Mouse (Mus musculus) heart, postnatal 25 days (tissue): Measurements from ENCODE around the gene Mrpl21. TPM values are rescaled to one million over a fixed set of nuclear protein-coding genes. Genes with fewer than 3 reads are reported as not detected.

ENCODE experiments used
- DNase-seq: peaks from one replicate; pipeline ENCODE4 v3.0.0; 2022; ENCODE audit warnings: low spot score
- intact Hi-C: fragments of 180-260 bp; cut with DNase I; formaldehyde crosslinking; loops from one replicate; pipeline ENCODE4 v1.15.1; 2025
- total RNA-seq, 2 experiments: library from RNA; stranded (reverse); gene quantifications; 2 replicates each; pipeline ENCODE4 v1.2.3; 2021

Mrpl21 gene
- total RNA-seq, 2 experiments from 2014 or later, result 93.9 to 96.1 TPM

DNA sequence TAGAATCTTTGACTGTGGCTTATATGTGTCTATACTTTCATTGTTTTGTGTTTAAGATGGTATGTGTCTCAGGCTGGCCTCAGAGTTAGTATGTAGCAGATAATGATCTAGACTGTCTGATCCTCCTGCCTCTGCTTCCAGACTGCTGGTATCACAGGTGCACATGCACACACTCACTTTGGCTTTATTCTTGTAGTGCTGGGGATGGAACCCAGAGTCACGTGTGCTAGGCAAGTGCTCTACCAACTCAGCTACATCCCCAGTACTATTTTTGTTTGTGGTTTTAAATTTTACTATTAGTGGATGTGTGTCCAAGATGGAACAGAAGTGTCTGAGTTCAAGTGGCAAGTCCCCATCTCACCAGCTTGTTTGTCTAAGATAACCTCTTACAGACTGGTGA, 10.3 kb downstream of the Mrpl21 start:
- DNase-seq, result no peak
- intact Hi-C loops, result loop anchor here (1.0 to 5.0 kb wide), 3 partner anchors 28 to 158 kb away; no protein-coding TSS in a partner anchor

GRCm38 (mm10) chr19:3295245-3295644, 12.5 kb downstream of the Mrpl21 start:
- DNase-seq, result no peak
- intact Hi-C loops, result no loop called here

- intact Hi-C loops, result no loop called here
- DNase-seq, result no peak
Measured at GRCm38 (mm10) chr19:3297034-3297433, 14.3 kb downstream of the Mrpl21 start.

DNA sequence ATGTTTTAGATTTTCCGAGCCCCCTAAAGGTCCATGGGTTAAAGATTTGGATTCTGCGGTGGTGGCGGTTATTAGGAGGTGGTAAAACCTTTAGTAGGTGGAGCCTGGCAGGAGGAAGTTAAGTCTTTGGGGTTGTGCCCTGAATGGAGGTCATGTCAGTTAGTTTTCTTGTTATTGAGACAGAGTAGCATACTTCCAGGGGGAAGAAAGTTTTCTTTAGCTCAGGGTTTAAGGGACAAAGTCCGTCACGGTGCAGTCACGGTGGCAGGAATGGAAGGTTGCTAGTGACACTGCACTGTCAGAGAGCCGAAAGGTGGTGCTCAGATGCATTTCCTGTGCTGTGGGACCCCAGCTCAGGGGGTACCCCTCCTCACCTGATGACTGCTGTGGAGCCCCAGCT, 15.1 kb downstream of the Mrpl21 start:
- intact Hi-C loops, result no loop called here
- no peak for DNase-seq

DNA sequence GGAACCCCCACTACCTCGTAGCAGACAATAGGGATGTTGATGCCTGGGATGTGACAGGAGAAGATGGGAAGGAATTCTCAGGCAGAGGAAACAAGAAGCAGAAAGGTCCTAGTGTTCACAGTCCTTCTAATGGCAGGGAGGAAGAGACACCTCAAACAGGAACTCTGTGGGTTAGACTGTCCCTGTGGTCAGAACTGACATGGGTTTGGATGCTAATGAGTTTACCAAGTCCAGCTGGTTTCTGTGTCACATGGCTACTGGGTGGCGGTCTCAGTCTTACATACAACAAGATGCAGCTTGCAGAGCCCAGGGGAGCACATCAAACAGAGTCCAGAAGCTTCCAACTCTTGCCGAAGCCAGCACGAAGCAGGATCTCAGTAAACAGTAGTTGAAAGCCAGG, 21.3 kb downstream of the Mrpl21 start:
- no peak for DNase-seq
- intact Hi-C loops, result no loop called here

DNA sequence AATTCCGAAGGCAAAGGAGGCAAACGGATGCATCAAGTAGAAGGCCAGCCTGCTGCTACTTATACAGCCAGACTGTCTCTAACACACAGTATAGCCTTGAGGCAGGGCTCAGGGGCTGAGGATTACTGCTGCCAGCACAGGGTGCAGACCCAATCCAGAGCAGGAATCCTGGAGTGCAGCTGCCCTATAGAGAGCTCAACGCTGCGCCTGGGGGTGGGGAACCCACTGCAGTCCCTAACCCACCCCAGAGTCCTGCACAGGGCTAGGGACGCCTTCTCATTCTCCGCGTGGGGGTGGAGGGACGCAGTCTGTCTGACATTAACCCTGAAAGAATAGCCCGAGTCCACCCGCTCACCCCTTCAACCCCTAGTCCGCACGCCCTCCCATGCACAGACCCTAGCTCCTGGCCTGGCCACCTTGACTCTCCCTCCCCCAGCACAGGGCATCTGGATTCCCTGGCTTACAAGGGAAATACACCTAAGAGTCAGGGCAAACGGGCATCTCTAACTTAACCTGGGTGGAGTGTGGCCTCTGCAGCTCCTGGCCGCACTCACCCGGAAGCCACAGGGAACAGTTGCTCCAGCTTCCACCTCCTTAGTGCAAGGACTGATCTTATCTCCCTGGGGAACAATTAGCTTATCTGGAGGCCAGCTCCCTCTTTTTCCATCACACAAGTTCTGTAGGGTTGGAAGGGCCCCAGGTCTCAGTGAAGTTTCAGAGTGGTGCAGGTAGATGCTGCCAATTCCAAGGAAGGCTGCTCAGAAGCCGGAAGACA, 24.7 kb downstream of the Mrpl21 start:
- DNase-seq, result no peak
- intact Hi-C loops, result no loop called here

- DNase-seq, result no peak
- intact Hi-C loops, result no loop called here
Measured at GRCm38 (mm10) chr19:3319341-3319740, 36.6 kb downstream of the Mrpl21 start.

- intact Hi-C loops, result loop anchor here (2.0 to 5.0 kb wide), 2 partner anchors 27 to 38 kb away; partner anchors contain the start of genes Ighmbp2 and Mrpl21
Measured at GRCm38 (mm10) chr19:3320086-3320485, 37.4 kb downstream of the Mrpl21 start.

DNA sequence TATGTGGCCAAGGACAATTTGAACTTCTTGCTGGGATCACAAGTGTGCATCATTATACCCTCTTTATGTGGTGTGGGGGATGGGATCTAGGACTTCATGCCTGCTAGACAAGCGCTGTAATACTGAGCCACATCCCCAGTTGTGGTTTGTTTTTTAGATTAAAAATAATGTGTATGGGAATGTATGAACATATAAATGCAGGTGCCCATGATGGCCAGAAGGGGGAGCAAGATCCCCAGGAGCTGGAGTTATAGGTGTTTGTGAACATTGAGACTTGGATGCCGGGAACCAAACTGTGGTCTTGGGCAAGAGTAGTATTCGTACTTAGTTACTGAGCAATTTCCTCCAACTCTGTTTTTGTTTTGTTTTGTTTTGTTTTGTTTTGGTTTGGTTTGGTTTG, 38.1 kb downstream of the Mrpl21 start:
- DNase-seq, result no peak
- intact Hi-C loops, result loop anchor here (2.0 to 5.0 kb wide), 2 partner anchors 28 to 38 kb away; partner anchors contain the start of genes Ighmbp2 and Mrpl21

More at GRCm38 (mm10) chr19:3320086-3320485, 37.4 kb downstream of the Mrpl21 start:
- DNase-seq, result no peak

GRCm38 (mm10) chr19:3321617-3322016, 38.9 kb downstream of the Mrpl21 start:
- intact Hi-C loops, result loop anchor here (2.0 to 5.0 kb wide), 2 partner anchors 29 to 39 kb away; partner anchors contain the start of genes Ighmbp2 and Mrpl21
- DNase-seq, result peak; percentile 69

GRCm38 (mm10) chr19:3322261-3322969, 39.7 kb downstream of the Mrpl21 start, which contains the start of gene Cpt1a:
Gene Cpt1a (plus strand): TSS chr19:3322334.
- DNase-seq, result peak; percentile 47
- intact Hi-C loops, result loop anchor here (5.0 kb wide), 1 partner anchor 40 kb away; the partner anchor contains the start of genes Ighmbp2 and Mrpl21

DNA sequence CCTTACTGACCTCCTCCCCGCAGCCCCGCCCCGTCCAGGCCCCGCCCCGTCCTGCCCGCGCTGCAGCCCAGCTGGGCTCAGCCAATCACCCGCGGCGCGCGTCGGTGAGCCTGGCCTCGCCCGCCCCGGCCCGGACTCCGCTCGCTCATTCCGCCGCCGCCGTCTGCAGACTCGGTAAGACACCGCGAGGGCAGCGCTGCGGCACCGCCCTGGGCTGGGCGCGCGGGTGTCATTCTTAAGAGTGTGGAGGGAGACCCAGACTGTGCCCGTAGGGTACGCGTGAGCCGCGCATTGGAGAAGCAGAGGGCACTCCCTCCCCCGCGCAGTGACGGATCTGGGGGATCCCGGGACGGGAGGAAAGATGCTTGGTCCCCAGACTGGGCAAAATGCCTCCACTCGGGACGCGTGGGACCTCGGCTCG, 40.5 kb downstream of the Mrpl21 start:
- intact Hi-C loops, result loop anchor here (5.0 kb wide), 1 partner anchor 41 kb away; the partner anchor contains the start of genes Ighmbp2 and Mrpl21
- DNase-seq, result peak; percentile 78

DNA sequence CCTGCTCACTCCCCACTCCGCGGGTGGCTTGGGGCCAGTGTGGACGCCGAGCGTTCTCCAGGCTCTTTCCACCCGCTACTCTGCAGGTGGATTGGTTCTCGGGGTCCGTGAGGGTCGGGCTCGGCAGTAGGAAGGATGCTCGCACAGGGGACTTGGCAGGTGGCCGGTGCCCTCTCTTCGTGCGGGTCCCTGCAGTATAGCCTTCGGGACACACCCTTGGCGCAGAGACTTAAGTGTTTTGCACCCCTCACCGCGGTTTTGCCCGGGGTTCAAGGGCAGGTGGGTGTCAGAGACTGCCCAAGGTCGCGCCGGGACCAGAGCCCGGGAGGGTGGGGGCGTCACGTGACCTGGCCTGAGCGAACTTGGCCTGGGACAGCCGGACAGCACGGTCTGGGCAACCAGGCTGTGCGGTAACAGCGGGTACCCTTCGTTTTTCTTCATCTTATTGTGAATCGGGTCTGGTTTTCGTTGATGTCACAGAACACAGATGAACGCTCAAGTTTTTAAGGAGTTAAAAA, 41.1 kb downstream of the Mrpl21 start:
- intact Hi-C loops, result loop anchor here (5.0 kb wide), 1 partner anchor 42 kb away; the partner anchor contains the start of genes Ighmbp2 and Mrpl21
- DNase-seq, result peak; percentile 67

GRCm38 (mm10) chr19:3324271-3324811, 41.6 kb downstream of the Mrpl21 start:
- intact Hi-C loops, result loop anchor here (5.0 kb wide), 1 partner anchor 42 kb away; the partner anchor contains the start of genes Ighmbp2 and Mrpl21
- DNase-seq, result no peak

DNA sequence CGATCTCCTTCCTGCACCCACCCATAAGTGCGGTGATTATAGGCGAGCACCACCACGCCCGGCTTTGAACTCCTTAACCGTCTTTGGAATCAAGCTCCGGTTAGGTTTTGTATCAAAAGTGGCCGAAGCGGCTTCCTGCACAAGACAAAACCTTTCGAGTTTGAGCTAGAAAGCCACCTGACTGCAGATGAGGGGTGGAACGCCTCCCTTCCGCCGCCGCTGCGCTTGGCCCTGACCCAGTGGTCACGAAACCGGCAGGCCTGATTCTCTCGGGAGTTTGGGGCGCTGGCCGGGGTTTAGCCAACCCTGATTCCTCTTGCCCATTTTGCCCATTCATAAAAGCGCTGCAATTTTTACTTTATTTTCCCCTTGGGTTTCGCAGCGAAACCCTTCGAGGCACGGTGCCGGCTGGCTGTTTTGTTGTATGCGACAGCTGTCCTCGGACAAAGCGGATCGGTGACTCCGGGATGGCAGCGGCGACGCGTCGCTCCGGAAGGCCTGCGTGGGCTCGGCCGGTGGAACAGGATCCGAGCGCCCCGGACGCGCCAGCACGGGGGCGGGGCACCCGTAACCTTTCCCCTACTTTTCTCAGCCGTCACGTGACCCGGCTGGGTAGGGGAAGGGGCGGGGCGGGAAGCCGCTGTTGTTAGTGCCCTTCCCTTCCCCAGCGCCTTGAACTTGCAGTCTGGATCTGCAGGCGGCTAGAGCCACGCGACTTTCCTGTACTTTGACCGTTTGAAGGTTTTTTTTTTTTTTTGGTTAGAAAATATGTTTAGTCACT, 42.4 kb downstream of the Mrpl21 start:
- peak; percentile 89 for DNase-seq
- intact Hi-C loops, result loop anchor here (5.0 kb wide), 1 partner anchor 43 kb away; the partner anchor contains the start of genes Ighmbp2 and Mrpl21

DNA sequence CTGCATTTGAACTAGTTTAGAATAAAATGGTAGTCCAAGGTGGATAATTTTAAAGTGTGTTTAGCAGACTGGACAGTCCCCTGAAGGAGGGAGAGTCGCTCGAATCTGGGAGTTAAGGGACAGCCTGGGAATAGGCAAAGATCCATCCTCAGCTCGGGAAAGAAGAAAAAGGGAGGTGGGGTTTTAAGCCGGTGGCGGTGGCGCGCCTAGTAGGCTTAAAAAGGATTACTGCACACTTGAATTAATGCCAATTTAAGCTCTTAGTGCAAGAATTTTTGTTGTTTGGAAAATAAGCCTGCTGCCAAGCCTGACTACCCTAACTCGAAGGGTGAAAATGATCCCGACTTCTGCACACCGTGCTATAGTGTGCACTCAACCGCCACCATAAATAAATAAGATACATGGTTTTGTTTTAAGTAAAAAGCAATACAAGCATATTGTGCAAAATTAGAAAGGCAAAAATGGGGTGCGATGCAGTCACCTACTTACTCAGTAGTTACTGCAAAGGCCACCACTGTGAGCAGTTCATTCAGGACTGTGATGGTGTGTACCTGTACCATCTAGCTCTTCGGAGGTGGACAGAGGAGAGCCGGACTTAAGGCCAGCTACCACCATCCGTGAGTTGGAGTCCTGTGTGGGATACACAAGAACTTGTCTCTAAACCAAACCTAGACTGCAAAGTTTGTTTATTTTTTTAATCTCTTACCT, 43.2 kb downstream of the Mrpl21 start:
- intact Hi-C loops, result loop anchor here (1.0 kb wide), 1 partner anchor 27 kb away; no protein-coding TSS in a partner anchor
- no peak for DNase-seq

DNA sequence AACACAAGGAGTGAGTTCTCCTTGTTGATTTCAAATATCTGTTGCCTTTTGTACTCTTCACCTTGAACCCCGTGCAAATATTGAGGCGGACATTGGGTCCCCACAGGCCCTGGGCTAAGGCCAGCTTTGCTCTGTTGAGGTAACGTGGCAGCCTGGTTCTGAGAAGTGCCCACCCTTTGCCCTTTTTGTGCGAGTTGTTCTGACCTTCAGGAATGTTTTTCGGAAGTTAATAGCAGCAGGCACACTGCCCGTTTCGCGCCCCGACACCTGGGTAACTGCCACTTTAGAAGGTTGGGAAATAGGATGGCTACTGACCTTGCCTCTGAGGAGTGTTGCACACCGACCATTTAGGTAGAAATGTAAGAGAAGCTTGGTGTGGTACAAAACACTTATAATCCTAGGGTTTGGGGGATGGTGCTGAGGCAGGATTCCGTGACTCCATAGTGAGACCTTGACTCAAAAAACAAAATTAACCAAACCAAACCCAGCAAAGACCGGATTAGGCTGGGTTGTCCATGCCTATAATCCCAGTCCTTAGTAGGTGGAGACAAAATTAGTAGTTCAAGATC, 43.9 kb downstream of the Mrpl21 start:
- no peak for DNase-seq
- intact Hi-C loops, result loop anchor here (1.0 kb wide), 1 partner anchor 27 kb away; no protein-coding TSS in a partner anchor

DNA sequence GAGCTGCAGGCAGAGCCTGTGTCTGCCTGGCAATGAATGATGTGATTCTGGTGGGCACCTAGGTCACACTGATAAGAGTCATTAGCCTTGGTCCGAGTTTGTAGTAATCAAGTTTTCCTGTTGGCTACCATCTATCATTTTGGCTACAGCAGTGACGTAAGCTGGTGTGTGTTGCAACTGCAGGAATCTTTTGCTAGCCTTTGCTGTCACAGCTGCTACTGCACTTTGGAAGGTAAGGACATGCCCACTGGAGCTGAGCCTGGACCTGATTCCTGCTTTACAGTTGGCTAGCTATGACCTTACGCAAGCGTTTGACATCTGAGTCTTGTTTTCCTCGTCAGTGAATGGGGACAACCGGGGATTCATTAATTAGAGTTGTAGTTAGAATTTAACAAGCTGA, 50.5 kb downstream of the Mrpl21 start:
- intact Hi-C loops, result no loop called here

More for the DNA sequence above, 50.5 kb downstream of the Mrpl21 start:
- peak; percentile 44 for DNase-seq
